28 mouse cellular contexts compared by ENCODE assay signal in the genomic region with DNA sequence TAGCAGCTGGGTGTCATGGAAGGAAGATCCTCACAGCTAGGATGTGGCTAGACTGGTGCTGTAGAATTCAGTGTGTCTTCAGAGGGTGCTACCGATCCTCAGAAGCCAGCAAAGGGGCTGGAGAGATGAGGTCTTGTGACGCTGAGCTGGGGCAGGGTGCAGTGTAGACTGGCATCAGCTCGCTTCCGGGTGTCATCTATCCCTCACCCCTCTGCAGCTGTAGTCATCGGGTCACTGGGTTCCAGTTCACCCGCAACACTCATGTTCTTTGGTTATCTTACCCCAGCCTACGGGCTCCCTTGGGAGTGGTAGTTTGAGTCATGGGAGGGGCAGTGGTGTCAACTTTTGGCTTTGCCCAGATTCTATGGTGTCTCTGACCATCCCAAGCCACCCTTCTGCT. TPM values are rescaled to one million over a fixed set of nuclear protein-coding genes. Genes with fewer than 3 reads are reported as not detected.
DNase-seq lines count a peak whose midpoint lies in the region; ATAC-seq and TF ChIP-seq lines count a peak whose summit lies in the region.
"Had no signal": no experiment of that assay in that cellular context is flagged by ENCODE, and none has a peak within 500 bp of the region (broad histone marks: within the 10 kb centered on the region; RNA-seq: fewer than 3 reads in every experiment).

No protein-coding gene starts in this region.

- DNase-seq in hindbrain, postnatal 0 days (ENCODE audit: low spot score) = no peak
- no peak for DNase-seq in hindbrain, embryonic 14.5 days (ENCODE audit: low spot score)
- DNase-seq in kidney, adult 8-10 months = no peak
- peak; percentile 23 for DNase-seq in CH12.LX (ENCODE audit: extremely low read depth)
- DNase-seq in Muller cell, postnatal 12 days (ENCODE audit: inconsistent ontology term) = no peak
- DNase-seq in heart, adult 18-20 months = no peak
- DNase-seq: adrenal gland, adult 2 months; adrenal gland, adult 8-10 months; adrenal gland, postnatal 10 days; adrenal gland, postnatal 14 days; adrenal gland, postnatal 25 days; adrenal gland, postnatal 36 days; B cell, adult 2 months; cerebellum, adult 11 months; cerebellum, adult 11-12 months; cerebellum, adult 18-20 months; cerebellum, adult 2 months; cerebellum, adult 8-10 months had no signal

- no peaks in the 10 kb centered on the region for H3K27me3 ChIP-seq in hindbrain, postnatal 0 days (ENCODE audit: insufficient read depth, low read length)
- H3K27me3 ChIP-seq in hindbrain, embryonic 14.5 days (ENCODE audit: control insufficient read depth, insufficient read depth, low read length) = no peaks in the 10 kb centered on the region
- no peaks in the 10 kb centered on the region for H3K27me3 ChIP-seq in kidney, embryonic 16.5 days (ENCODE audit: insufficient read depth, low read length)
- H3K27me3 ChIP-seq in C2C12 (ENCODE audit: control insufficient read depth, insufficient read depth, insufficient read length) (no peaks in the 10 kb centered on the region), CH12.LX (replicated peaks) (peaks cover 8% of the 10 kb centered on the region)
- H3K27me3 ChIP-seq: Patski had no signal

- H3K9me3 ChIP-seq in hindbrain, postnatal 0 days (ENCODE audit: low read length) = no peaks in the 10 kb centered on the region
- no peaks in the 10 kb centered on the region for H3K9me3 ChIP-seq in hindbrain, embryonic 14.5 days (ENCODE audit: control insufficient read depth, low read length)
- no peaks in the 10 kb centered on the region for H3K9me3 ChIP-seq in kidney, embryonic 16.5 days (ENCODE audit: low read length)
- H3K9me3 ChIP-seq in CH12.LX (replicated peaks; ENCODE audit: low read length) = no peaks in the 10 kb centered on the region
- H3K9me3 ChIP-seq: G1E had no signal

- H3K79me2 ChIP-seq in C2C12 (ENCODE audit: control insufficient read depth, insufficient read depth) (no peaks in the 10 kb centered on the region), CH12.LX (replicated peaks; ENCODE audit: control insufficient read depth, extremely low read depth, insufficient read depth, poor library complexity, severe bottlenecking) (no peaks in the 10 kb centered on the region)

- no peaks in the 10 kb centered on the region for H3K79me3 ChIP-seq in C2C12 (ENCODE audit: low read depth)

- no peak for TF ChIP-seq EP300 in CH12.LX (IDR thresholded peaks at IDR 0.05; ENCODE audit: low read length)

- H3ac ChIP-seq in C2C12 (ENCODE audit: control insufficient read depth, insufficient read length, low read depth) = no peak overlapping the region

- WGBS in hindbrain, postnatal 0 days = 98% methylated on average over 7 of the region's 7 CpGs
- 98% methylated on average over 7 of the region's 7 CpGs for WGBS in hindbrain, embryonic 14.5 days
- 69% methylated on average over 7 of the region's 7 CpGs for WGBS in kidney, embryonic 16.5 days

- no peak overlapping the region for H3K27ac ChIP-seq in hindbrain, postnatal 0 days
- no peak overlapping the region for H3K27ac ChIP-seq in hindbrain, embryonic 14.5 days
- no peak overlapping the region for H3K27ac ChIP-seq in kidney, embryonic 16.5 days (ENCODE audit: low read length)
- H3K27ac ChIP-seq in CH12.LX (ENCODE audit: insufficient read depth, low read depth) = no peak overlapping the region

- dilution Hi-C loops in CH12.LX (cut with MboI; ENCODE audit: extremely low pct_ligation_motif_present, extremely low pct_unique_long_range_greater_than_20kb, low sequenced_read_pairs) = loop anchor here (25.0 kb wide), 1 partner anchor 160 kb away; no protein-coding TSS in a partner anchor

- TF ChIP-seq RAD21 in CH12.LX (IDR thresholded peaks at IDR 0.05; ENCODE audit: low read depth, low read length) = no peak

- no peaks in the 10 kb centered on the region for H3K36me3 ChIP-seq in hindbrain, postnatal 0 days (ENCODE audit: insufficient read depth, low read length)
- no peaks in the 10 kb centered on the region for H3K36me3 ChIP-seq in hindbrain, embryonic 14.5 days (replicated peaks; ENCODE audit: control insufficient read depth, insufficient read depth)
- no peaks in the 10 kb centered on the region for H3K36me3 ChIP-seq in kidney, embryonic 16.5 days (ENCODE audit: insufficient read depth, low read length)
- no peaks in the 10 kb centered on the region for H3K36me3 ChIP-seq in C2C12 (ENCODE audit: control insufficient read depth, insufficient read depth)
- H3K36me3 ChIP-seq in CH12.LX (replicated peaks in 1 of 2; ENCODE audit: control insufficient read depth in 1 of 2, insufficient read depth in 1 of 2, low read length in 1 of 2) = no peaks in the 10 kb centered on the region
- H3K36me3 ChIP-seq: G1E had no signal

- no peak overlapping the region for H3K9ac ChIP-seq in hindbrain, postnatal 0 days (replicated peaks; ENCODE audit: low read length)
- H3K9ac ChIP-seq in hindbrain, embryonic 14.5 days = no peak overlapping the region
- H3K9ac ChIP-seq in kidney, embryonic 16.5 days (replicated peaks; ENCODE audit: low read length) = no peak overlapping the region
- no peak overlapping the region for H3K9ac ChIP-seq in CH12.LX (ENCODE audit: insufficient read depth, low read depth)

- ATAC-seq in hindbrain, postnatal 0 days = 0 out of 2 replicates have a peak, but pooled peaks have one; percentile 18
- no peak for ATAC-seq in hindbrain, embryonic 14.5 days (ENCODE audit: low FRiP score)
- 0 out of 2 replicates have a peak, but pooled peaks have one; percentile 21 for ATAC-seq in kidney, embryonic 16.5 days (ENCODE audit: low FRiP score, low TSS enrichment)
- ATAC-seq: activated CD4-positive, CD25-positive, alpha-beta regulatory T cell, adult 4 months; CD4-positive, CD25-positive, alpha-beta regulatory T cell, adult 4 months; Patski had no signal

- in situ Hi-C loops in CH12.LX (cut with MboI; ENCODE audit: low pct_ligation_motif_present, low pct_unique_long_range_greater_than_20kb, low sequenced_read_pairs) = no loop called here

- no peak for TF ChIP-seq POLR2A in CH12.LX (IDR thresholded peaks at IDR 0.05; ENCODE audit: low read depth, low read length)

- no peak overlapping the region for H3K4me3 ChIP-seq in hindbrain, postnatal 0 days (ENCODE audit: low read length)
- H3K4me3 ChIP-seq in hindbrain, embryonic 14.5 days (replicated peaks; ENCODE audit: low read length) = no peak overlapping the region
- no peak overlapping the region for H3K4me3 ChIP-seq in kidney, embryonic 16.5 days (ENCODE audit: low read length)
- H3K4me3 ChIP-seq in C2C12 (ENCODE audit: insufficient read depth, poor library complexity, severe bottlenecking) (no peak overlapping the region), CH12.LX (replicated peaks in 1 of 3; ENCODE audit: low read depth in 2 of 3, low read length in 2 of 3, poor library complexity in 1 of 3) (no peak overlapping the region)

- no peaks in the 10 kb centered on the region for H3K4me1 ChIP-seq in hindbrain, postnatal 0 days (ENCODE audit: insufficient read depth, low read length)
- H3K4me1 ChIP-seq in hindbrain, embryonic 14.5 days (replicated peaks; ENCODE audit: control insufficient read depth, insufficient read depth, low read length) = no peaks in the 10 kb centered on the region
- H3K4me1 ChIP-seq in kidney, embryonic 16.5 days (ENCODE audit: insufficient read depth, low read length) = no peaks in the 10 kb centered on the region
- peaks cover 4 to 13% of the 10 kb centered on the region in 2 experiments for H3K4me1 ChIP-seq in CH12.LX (ENCODE audit: control insufficient read depth in 1 of 2, insufficient read depth in 2 of 2)

- no peak for TF ChIP-seq CTCF in hindbrain, postnatal 0 days (IDR thresholded peaks at IDR 0.05; ENCODE audit: low read depth)
- TF ChIP-seq CTCF in C2C12 (IDR thresholded peaks at IDR 0.05; ENCODE audit: control insufficient read depth, insufficient read depth, insufficient read length) = no peak
- TF ChIP-seq CTCF in CH12.LX (conservative IDR thresholded peaks at IDR 0.05 in 1 of 2, IDR thresholded peaks at IDR 0.05 in 1 of 2; ENCODE audit: low read depth in 2 of 2, low read length in 2 of 2) = no peak

- H3K4me2 ChIP-seq in hindbrain, postnatal 0 days (ENCODE audit: low read depth, low read length) = no peak overlapping the region
- no peak overlapping the region for H3K4me2 ChIP-seq in hindbrain, embryonic 14.5 days (replicated peaks)
- H3K4me2 ChIP-seq in kidney, embryonic 16.5 days (replicated peaks; ENCODE audit: low read depth, low read length) = no peak overlapping the region
- no peak overlapping the region for H3K4me2 ChIP-seq in CH12.LX (ENCODE audit: insufficient read depth, low read depth, poor library complexity, severe bottlenecking)

TF ChIP-seq in C2C12, 6 proteins besides CTCF, POLR2A, EP300 and RAD21:
- TF ChIP-seq MYOD1 (IDR thresholded peaks at IDR 0.05; ENCODE audit: control insufficient read depth, insufficient read length, low read depth) (peak; percentile 56), USF1 (IDR thresholded peaks at IDR 0.05; ENCODE audit: low read depth) (no peak)

TF ChIP-seq in CH12.LX, 34 proteins besides CTCF, POLR2A, EP300 and RAD21:
- TF ChIP-seq BHLHE40 (IDR thresholded peaks at IDR 0.05; ENCODE audit: low read depth, low read length) = no peak
- no peak for TF ChIP-seq CHD2 (IDR thresholded peaks at IDR 0.05; ENCODE audit: low read length)
- TF ChIP-seq ETS1 (conservative IDR thresholded peaks at IDR 0.05; ENCODE audit: low read depth, low read length) = no peak
- TF ChIP-seq IRF4 (IDR thresholded peaks at IDR 0.05; ENCODE audit: low read depth, low read length) = no peak
- no peak for TF ChIP-seq JUN (IDR thresholded peaks at IDR 0.05; ENCODE audit: insufficient read depth, low read depth, low read length)

RNA-seq across cellular contexts. Expression of a gene that starts 2.0 kb away (rescaled TPM):
- not detected in 2 replicates for total RNA-seq in hindbrain, postnatal 0 days (2014; rRNA removed)
- 0.14 TPM in 1 of 2 replicates, not detected in the other for polyA plus RNA-seq in hindbrain, postnatal 0 days (2015; fragmentation: Nextera tagmentation; extraction: Ambion mirVana)
- not detected in 2 replicates for polyA plus RNA-seq in hindbrain, embryonic 14.5 days (2014; fragmentation: Nextera tagmentation; extraction: Ambion mirVana)
- 0.39 and 0.51 TPM in 2 replicates for polyA plus RNA-seq in kidney, embryonic 16.5 days (2015; fragmentation: Nextera tagmentation; extraction: Ambion mirVana)
- polyA plus RNA-seq in C2C12 (2012; fragmentation: generic; extraction: Trizol) (not detected), CH12.LX (2012; ENCODE audit: insufficient read length, low read depth) (not detected in 2 replicates)
- total RNA-seq in CH12.LX (2012; rRNA removed) (not detected in 2 replicates), CH12.LX (2014; rRNA removed) (not detected in 2 replicates)
- 1 to 10 TPM; 1.9 to 2.5 TPM for total RNA-seq in heart, adult 18-20 months (2021)
- total RNA-seq: adrenal gland, adult 18-20 months; adrenal gland, postnatal 10 days; adrenal gland, postnatal 14 days; adrenal gland, postnatal 25 days; adrenal gland, postnatal 36 days; adrenal gland, postnatal 4 days; MEL had no signal
- polyA plus RNA-seq: activated CD4-positive, CD25-positive, alpha-beta regulatory T cell, adult 4 months; brain, embryonic 14.5 days; CD4-positive, CD25-positive, alpha-beta regulatory T cell, adult 4 months; G1E; Patski had no signal

RNA-seq across cellular contexts. Expression of a gene that starts 13.4 kb away (rescaled TPM):
- total RNA-seq in hindbrain, postnatal 0 days (2014; rRNA removed) = 1.6 and 1.7 TPM in 2 replicates
- 1.3 and 1.4 TPM in 2 replicates for polyA plus RNA-seq in hindbrain, postnatal 0 days (2015; fragmentation: Nextera tagmentation; extraction: Ambion mirVana)
- 0.68 and 0.76 TPM in 2 replicates for polyA plus RNA-seq in hindbrain, embryonic 14.5 days (2014; fragmentation: Nextera tagmentation; extraction: Ambion mirVana)
- polyA plus RNA-seq in kidney, embryonic 16.5 days (2015; fragmentation: Nextera tagmentation; extraction: Ambion mirVana) = 2.2 and 2.3 TPM in 2 replicates
- 4.0 TPM for polyA plus RNA-seq in C2C12 (2012; fragmentation: generic; extraction: Trizol)
- total RNA-seq in CH12.LX (2012; rRNA removed) = 0.04 and 0.08 TPM in 2 replicates
- total RNA-seq in CH12.LX (2014; rRNA removed) = 0.04 TPM in 1 of 2 replicates, not detected in the other
- polyA plus RNA-seq in CH12.LX (2012; ENCODE audit: insufficient read length, low read depth) = not detected in 2 replicates
- 1,000 to 10,000 TPM; 1,008 to 1,034 TPM for total RNA-seq in heart, adult 18-20 months (2021)
- total RNA-seq: MEL had no signal
- polyA plus RNA-seq: activated CD4-positive, CD25-positive, alpha-beta regulatory T cell, adult 4 months; CD4-positive, CD25-positive, alpha-beta regulatory T cell, adult 4 months; G1E had no signal
